27 mouse cellular contexts compared by ENCODE assay signal in genomic region chr6:57503662-57504379, GRCm38 (mm10). TPM values are rescaled to one million over a fixed set of nuclear protein-coding genes. Genes with fewer than 3 reads are reported as not detected.
A peak's percentile ranks its signal among the peaks of the same experiment; 100 is the strongest.
DNase-seq lines count a peak whose midpoint lies in the region; ATAC-seq and TF ChIP-seq lines count a peak whose summit lies in the region.
"Had no signal": no experiment of that assay in that cellular context is flagged by ENCODE, and none has a peak within 500 bp of the region (broad histone marks: within the 10 kb centered on the region; RNA-seq: fewer than 3 reads in every experiment).

No protein-coding gene starts in this region.

- H3K4me3 ChIP-seq in liver, embryonic 11.5 days (ENCODE audit: low read depth, low read length): no peak overlapping the region
- H3K4me3 ChIP-seq in liver, postnatal 0 days (ENCODE audit: low read depth, low read length): no peak overlapping the region
- H3K4me3 ChIP-seq in liver, embryonic 15.5 days (replicated peaks): no peak overlapping the region
- H3K4me3 ChIP-seq: embryonic facial prominence, embryonic 10.5 days; embryonic facial prominence, embryonic 13.5 days; erythroblast, embryonic 14.5 days; forebrain, embryonic 12.5 days; forebrain, embryonic 15.5 days; heart, embryonic 12.5 days; heart, embryonic 15.5 days; hindbrain, embryonic 10.5 days had no signal

- ATAC-seq in liver, embryonic 11.5 days (replicated peaks; ENCODE audit: low FRiP score): peak; percentile 76
- ATAC-seq in liver, postnatal 0 days: no peak
- ATAC-seq in liver, embryonic 15.5 days (ENCODE audit: insufficient read depth): peak; percentile 42
- ATAC-seq: forebrain, embryonic 15.5 days; hindbrain, postnatal 0 days; inflammation-experienced regulatory T-cells, adult 6 months; Patski had no signal

- H3K9ac ChIP-seq in liver, embryonic 11.5 days (ENCODE audit: low read depth, low read length): no peak overlapping the region
- no peak overlapping the region for H3K9ac ChIP-seq in liver, postnatal 0 days (replicated peaks)
- no peak overlapping the region for H3K9ac ChIP-seq in liver, embryonic 15.5 days
- H3K9ac ChIP-seq: embryonic facial prominence, embryonic 13.5 days; forebrain, embryonic 12.5 days; forebrain, embryonic 15.5 days; heart, embryonic 12.5 days; heart, embryonic 15.5 days; hindbrain, embryonic 14.5 days had no signal

- no peak overlapping the region for H3K4me2 ChIP-seq in liver, embryonic 11.5 days
- H3K4me2 ChIP-seq in liver, postnatal 0 days (ENCODE audit: low read depth, low read length): no peak overlapping the region
- H3K4me2 ChIP-seq in liver, embryonic 15.5 days: no peak overlapping the region
- H3K4me2 ChIP-seq: embryonic facial prominence, embryonic 13.5 days; forebrain, embryonic 12.5 days; forebrain, embryonic 15.5 days; heart, embryonic 12.5 days; heart, embryonic 15.5 days; hindbrain, embryonic 14.5 days had no signal

- 39% methylated on average over 3 of the region's 3 CpGs for WGBS in liver, embryonic 11.5 days
- 29% methylated on average over 2 of the region's 3 CpGs for WGBS in liver, postnatal 0 days (ENCODE audit: insufficient replicate concordance)
- WGBS in liver, embryonic 15.5 days (ENCODE audit: insufficient replicate concordance): 7% methylated on average over 3 of the region's 3 CpGs

- no peaks in the 10 kb centered on the region for H3K4me1 ChIP-seq in liver, embryonic 11.5 days (replicated peaks; ENCODE audit: control insufficient read depth, insufficient read depth, low read length)
- H3K4me1 ChIP-seq in liver, postnatal 0 days (ENCODE audit: insufficient read depth): no peaks in the 10 kb centered on the region
- H3K4me1 ChIP-seq in liver, embryonic 15.5 days (replicated peaks): no peaks in the 10 kb centered on the region; the same call in 1 of the 2 replicates
- H3K4me1 ChIP-seq: embryonic facial prominence, embryonic 10.5 days; embryonic facial prominence, embryonic 13.5 days; forebrain, embryonic 12.5 days; forebrain, embryonic 15.5 days; heart, embryonic 12.5 days; heart, embryonic 15.5 days; hindbrain, embryonic 10.5 days had no signal

- no peak for DNase-seq in liver, embryonic 11.5 days (ENCODE audit: low spot score)
- DNase-seq in liver, postnatal 0 days: no peak
- DNase-seq in c-Kit-positive CD71-positive TER-119-positive erythroid progenitor cells, embryonic 14.5 days (ENCODE audit: low spot score): peak; percentile 1
- no peak for DNase-seq in cerebellum, adult 8-10 months
- DNase-seq in embryo, embryonic 9.5 days (ENCODE audit: extremely low spot score): no peak
- DNase-seq: adrenal gland, postnatal 10 days; adrenal gland, postnatal 36 days; cerebellum, adult 11-12 months; cerebellum, adult 9-10 months; cerebellum, postnatal 14 days; gastrocnemius, postnatal 25 days; heart, adult 18-20 months; heart, postnatal 10 days; heart, postnatal 36 days had no signal

- no peaks in the 10 kb centered on the region for H3K27me3 ChIP-seq in liver, embryonic 11.5 days (replicated peaks; ENCODE audit: control insufficient read depth, insufficient read depth, low read length)
- no peaks in the 10 kb centered on the region for H3K27me3 ChIP-seq in liver, postnatal 0 days (ENCODE audit: insufficient read depth, low read length)
- no peaks in the 10 kb centered on the region for H3K27me3 ChIP-seq in liver, embryonic 15.5 days
- H3K27me3 ChIP-seq: embryonic facial prominence, embryonic 13.5 days; forebrain, embryonic 12.5 days; forebrain, embryonic 15.5 days; heart, embryonic 12.5 days; heart, embryonic 15.5 days; Patski had no signal

- no peak for TF ChIP-seq EP300 in liver, postnatal 0 days (IDR thresholded peaks at IDR 0.05; ENCODE audit: low read depth)

- no peaks in the 10 kb centered on the region for H3K36me3 ChIP-seq in liver, embryonic 11.5 days (ENCODE audit: control insufficient read depth, insufficient read depth, low read length)
- no peaks in the 10 kb centered on the region for H3K36me3 ChIP-seq in liver, postnatal 0 days (replicated peaks; ENCODE audit: insufficient read depth, low read length)
- no peaks in the 10 kb centered on the region for H3K36me3 ChIP-seq in liver, embryonic 15.5 days (replicated peaks)
- H3K36me3 ChIP-seq: embryonic facial prominence, embryonic 10.5 days; embryonic facial prominence, embryonic 13.5 days; forebrain, embryonic 12.5 days; forebrain, embryonic 15.5 days; heart, embryonic 15.5 days; hindbrain, embryonic 10.5 days had no signal

- no peaks in the 10 kb centered on the region for H3K9me3 ChIP-seq in liver, embryonic 11.5 days (ENCODE audit: control insufficient read depth, low read length)
- H3K9me3 ChIP-seq in liver, postnatal 0 days (ENCODE audit: low read length): no peaks in the 10 kb centered on the region
- H3K9me3 ChIP-seq in liver, embryonic 15.5 days (replicated peaks): no peaks in the 10 kb centered on the region
- H3K9me3 ChIP-seq: embryonic facial prominence, embryonic 10.5 days; embryonic facial prominence, embryonic 13.5 days; forebrain, embryonic 12.5 days; forebrain, embryonic 15.5 days; heart, embryonic 12.5 days; heart, embryonic 15.5 days; hindbrain, embryonic 10.5 days had no signal

- H3K27ac ChIP-seq in liver, embryonic 11.5 days (ENCODE audit: low read depth, low read length): no peak overlapping the region
- H3K27ac ChIP-seq in liver, postnatal 0 days (ENCODE audit: low read depth): no peak overlapping the region
- no peak overlapping the region for H3K27ac ChIP-seq in liver, embryonic 15.5 days (replicated peaks)
- H3K27ac ChIP-seq: embryonic facial prominence, embryonic 10.5 days; embryonic facial prominence, embryonic 13.5 days; forebrain, embryonic 12.5 days; forebrain, embryonic 15.5 days; heart, embryonic 15.5 days; hindbrain, embryonic 10.5 days; hindbrain, embryonic 14.5 days; hindbrain, postnatal 0 days had no signal

- TF ChIP-seq CTCF in liver, postnatal 0 days (IDR thresholded peaks at IDR 0.05; ENCODE audit: low read depth): no peak

RNA-seq across cellular contexts. Expression of gene Ppm1k, which starts 31.4 kb away (rescaled TPM):
- polyA plus RNA-seq in liver, embryonic 11.5 days (2014; fragmentation: Nextera tagmentation; extraction: Ambion mirVana): 3.5 TPM in 2 replicates
- 14.9 and 15.6 TPM in 2 replicates for polyA plus RNA-seq in liver, postnatal 0 days (2015; fragmentation: Nextera tagmentation; extraction: Ambion mirVana)
- 4.6 and 5.1 TPM in 2 replicates for polyA plus RNA-seq in liver, embryonic 15.5 days (2015; fragmentation: Nextera tagmentation; extraction: Ambion mirVana)
- polyA plus RNA-seq: erythroblast, embryonic 14.5 days had no signal
